Mouse (Mus musculus): Measurements from ENCODE around the gene Hpd. TPM values are rescaled to one million over a fixed set of nuclear protein-coding genes. Genes with fewer than 3 reads are reported as not detected.

Hpd gene
- total RNA-seq, 2 experiments from 2014 or later, result not detected

- no peak for DNase-seq
Measured at GRCm38 (mm10) chr5:123122181-123122580, 60.3 kb downstream of the Hpd start.

More at GRCm38 (mm10) chr5:123122181-123122580, 60.3 kb downstream of the Hpd start:
- intact Hi-C loops (cut with DNase I), result no loop called here

Other genes starting within 250 kb of the Hpd start
- 10 to 100 TPM; 16.6 to 19.0 TPM for gene Kdm2b, start 192.9 kb downstream of the Hpd start, total RNA-seq (2021)
- gene Orai1, start 167.7 kb downstream of the Hpd start, total RNA-seq (2021), result 10 to 100 TPM; 16.7 to 19.3 TPM
- gene Morn3, start 135.7 kb downstream of the Hpd start, total RNA-seq (2021), result not detected
- 10 to 100 TPM in 1 of 2 experiments, 1 to 10 TPM in 1; 7.3 to 10.7 TPM for gene Tmem120b, start 114.3 kb downstream of the Hpd start, total RNA-seq (2021)
- under 1 TPM; 0.44 to 0.68 TPM for gene Rhof, start 50.0 kb downstream of the Hpd start, total RNA-seq (2021)
- 10 to 100 TPM; 18.5 to 21.5 TPM for gene Setd1b, start 40.5 kb downstream of the Hpd start, total RNA-seq (2021)
- gene Psmd9, start 13.3 kb downstream of the Hpd start, total RNA-seq (2021), result 10 to 100 TPM; 14.1 to 18.3 TPM
- 1 to 10 TPM in 1 of 2 experiments, under 1 TPM in 1; 0.97 to 1.4 TPM for gene Wdr66, start 69.4 kb upstream of the Hpd start, total RNA-seq (2021)
- gene Bcl7a, start 161.1 kb upstream of the Hpd start, total RNA-seq (2021), result 10 to 100 TPM in 1 of 2 experiments, 1 to 10 TPM in 1; 7.1 to 12.3 TPM
- 10 to 100 TPM; 30.4 to 31.8 TPM for gene Mlxip, start 212.1 kb upstream of the Hpd start, total RNA-seq (2021)